Mouse (Mus musculus) 3134 (cell line): ENCODE measurements at regions not wholly inside any gene's neighbourhood (a gene's known extent, or its start where the extent isn't known, plus 50 kb on each side); places are given as distances from the start of the nearest gene placed in this dataset.

Experiments
- DNase-seq: peaks from one replicate; pipeline ENCODE4 v3.0.0-alpha.2; 2011; ENCODE audit warnings: low spot score; ENCODE audit not compliant: insufficient read length; ENCODE audit errors: extremely low read depth

- DNase-seq: no peak
Measured at GRCm38 (mm10) chr4:137104447-137105044, 55.9 kb upstream of the Zbtb40 start.

DNA sequence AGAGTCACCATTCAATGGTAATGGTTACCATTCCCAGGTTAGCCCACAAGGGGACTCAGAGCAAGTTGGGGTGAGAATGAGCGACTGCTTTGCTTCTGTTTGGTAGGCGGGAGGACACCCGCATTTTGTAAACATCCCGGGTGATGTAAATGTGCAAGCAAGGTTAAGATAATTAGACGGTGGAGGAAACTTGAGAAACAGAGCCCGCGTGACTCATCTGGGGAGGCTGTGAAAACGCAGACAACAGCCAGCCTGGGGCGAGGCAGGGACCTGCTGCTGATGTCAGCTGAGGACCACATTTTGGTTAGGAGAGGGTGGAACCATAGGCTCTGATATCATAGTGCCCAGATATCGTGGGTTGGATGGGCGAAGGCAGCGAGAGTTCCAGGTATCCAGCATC lies 52.6 kb upstream of the Zbtb40 start:
- peak; percentile 54 for DNase-seq

DNA sequence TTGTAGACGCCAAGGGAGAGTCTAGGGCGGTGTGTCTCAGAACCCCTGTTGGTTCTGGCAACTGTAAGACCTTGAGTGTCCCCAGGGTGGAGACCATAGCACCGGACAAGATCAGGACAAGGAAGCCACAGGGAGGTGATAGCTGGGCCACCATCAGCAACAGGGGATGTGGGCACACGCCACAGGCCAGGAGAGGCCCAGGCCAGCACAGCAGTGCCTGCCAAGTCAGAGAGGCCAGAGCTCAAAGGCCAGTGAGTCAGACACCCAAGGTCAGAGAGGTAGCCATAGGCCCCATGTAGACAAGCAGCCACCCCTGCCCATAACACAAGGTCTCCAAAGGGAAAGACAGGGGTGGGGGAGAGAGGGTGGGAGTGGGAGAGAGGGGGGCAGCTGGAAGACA lies 52.2 kb upstream of the Zbtb40 start:
- DNase-seq: peak; percentile 71
